Mouse (Mus musculus) left cerebral cortex, postnatal 10 days (tissue): ENCODE data around the gene Npy2r. TPM values are rescaled to one million over a fixed set of nuclear protein-coding genes. Genes with fewer than 3 reads are reported as not detected.

Source experiments
- DNase-seq, 2 experiments: peaks; one replicate each; pipeline ENCODE4 v3.0.0; 2021 to 2022; ENCODE audit warnings: low spot score in 2 of 2, mixed read lengths in 1 of 2; ENCODE audit errors: extremely low spot score in 1 of 2
- intact Hi-C: fragments of 180-260 bp; cut with DNase I; formaldehyde crosslinking; loops from one replicate; pipeline ENCODE4 v1.15.1; 2025
- total RNA-seq, 2 experiments: library from RNA; stranded (reverse); gene quantifications; 2 replicates each; pipeline ENCODE4 v1.2.3; 2021

The Npy2r gene
- 1 to 10 TPM; 4.4 to 6.0 TPM for total RNA-seq

DNA sequence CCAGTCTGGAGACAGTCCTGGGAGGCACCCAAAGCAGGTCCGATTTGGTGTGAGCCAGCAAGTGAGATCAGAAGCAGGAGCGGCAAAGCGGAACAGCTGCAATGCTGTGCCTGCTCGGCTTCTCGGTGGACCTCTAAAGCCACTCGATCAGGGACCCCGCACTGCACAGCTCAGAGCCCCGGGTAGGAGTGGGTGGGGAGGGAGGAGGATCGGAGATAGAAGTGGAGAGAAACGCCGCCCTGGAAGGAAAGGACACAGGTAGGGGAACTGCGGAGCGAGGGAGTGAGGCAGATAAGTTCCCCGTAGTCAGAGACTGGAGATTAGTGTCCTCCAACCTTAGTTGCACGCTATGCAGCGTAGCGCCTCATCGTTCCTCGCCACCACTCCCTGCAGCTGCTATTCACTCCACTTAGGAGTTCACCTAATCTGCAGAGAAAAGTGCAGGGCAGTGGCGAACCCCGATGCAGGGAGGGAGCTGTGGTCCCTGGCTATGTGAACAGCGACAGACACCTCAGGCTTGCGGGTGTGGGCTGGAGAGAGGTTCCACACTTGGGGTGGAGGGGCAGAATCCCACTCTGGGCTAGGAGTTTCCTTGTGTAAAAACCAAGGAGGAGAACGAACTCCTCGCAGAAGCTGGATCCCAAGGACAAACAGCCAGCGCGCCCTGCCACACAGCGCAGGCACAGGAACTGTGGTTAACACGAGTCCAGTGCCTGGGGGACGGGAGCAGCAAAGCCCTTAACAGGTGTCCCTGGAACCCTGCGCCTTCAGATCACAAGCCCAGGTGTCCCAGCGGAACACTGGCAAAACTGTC is at the start of gene Npy2r:
Gene Npy2r, minus strand, starts transcription at position 177 of the 814 bp plus-strand sequence.
- intact Hi-C loops: loop anchor here (10.0 kb wide), 1 partner anchor 307 kb away; no protein-coding TSS in a partner anchor

DNA sequence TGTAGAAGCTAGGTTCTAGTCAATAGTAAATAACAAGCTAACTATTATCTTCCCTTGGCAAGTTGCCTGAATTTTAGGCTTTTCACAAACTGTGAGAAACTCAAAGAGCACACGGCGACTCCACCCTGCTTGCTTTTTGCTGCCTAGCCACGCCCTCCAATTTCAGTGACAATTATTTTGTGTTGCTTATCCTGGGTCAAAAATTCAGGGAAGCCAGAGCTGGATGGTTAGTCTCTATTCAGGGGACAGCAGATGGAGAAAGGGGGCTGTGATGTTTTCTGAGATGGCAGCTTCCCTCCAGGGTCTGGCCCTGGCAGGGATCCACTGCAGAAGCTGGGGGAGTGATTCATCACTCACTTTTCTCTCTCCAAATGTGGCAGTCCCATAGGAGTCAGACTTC is 9.9 kb upstream of the Npy2r start:
- DNase-seq: peak in 1 of 2 experiments; percentile 31
- intact Hi-C loops: no loop called here

More for the DNA sequence above, at the start of gene Npy2r:
- DNase-seq: peak in 1 of 2 experiments; percentile 27

DNA sequence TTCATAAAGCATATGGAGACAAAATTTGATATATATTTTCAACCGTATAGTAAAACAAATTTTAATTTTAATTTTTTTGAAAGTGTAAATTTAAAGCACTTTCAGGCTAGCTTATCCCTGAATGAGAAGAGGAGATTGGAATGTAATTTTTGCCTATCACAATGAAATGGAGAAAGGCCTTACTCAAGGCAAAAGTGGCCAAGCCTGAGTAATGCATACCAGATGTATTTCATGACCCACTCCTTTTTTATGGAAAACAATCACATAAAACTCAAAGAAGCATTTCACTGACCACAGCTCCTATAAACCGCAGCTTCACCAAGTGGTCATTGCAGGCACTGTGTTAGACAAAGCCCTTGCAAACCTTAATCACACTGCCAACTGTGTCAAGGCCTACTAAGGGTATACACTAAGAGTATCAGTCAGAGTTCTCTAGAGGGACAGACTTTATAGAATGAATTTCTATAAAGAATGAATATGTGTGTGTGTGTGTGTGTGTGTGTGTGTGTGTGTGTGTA is 8.5 kb upstream of the Npy2r start:
- intact Hi-C loops: no loop called here
- DNase-seq: no peak

DNA sequence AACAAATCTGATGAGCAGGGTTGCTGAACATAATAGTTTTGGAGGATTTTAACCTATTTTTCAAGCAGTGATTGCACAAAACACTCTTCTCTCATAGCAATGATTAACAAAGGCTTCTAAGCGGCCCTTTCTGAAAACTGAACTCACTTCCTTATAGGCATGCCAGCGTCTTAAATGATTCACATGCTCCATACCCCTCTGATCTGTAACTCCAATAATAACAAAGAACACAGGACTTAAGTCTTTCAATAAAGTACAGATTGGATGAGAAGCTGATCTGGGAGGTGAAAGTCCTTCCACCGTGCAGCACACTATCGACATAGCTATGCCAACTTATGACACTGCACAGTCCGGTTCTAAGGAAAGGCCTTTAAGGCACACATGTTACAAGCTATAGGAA is 2.0 kb upstream of the Npy2r start:
- intact Hi-C loops: loop anchor here (10.0 kb wide), 1 partner anchor 305 kb away; no protein-coding TSS in a partner anchor
- no peak for DNase-seq

DNA sequence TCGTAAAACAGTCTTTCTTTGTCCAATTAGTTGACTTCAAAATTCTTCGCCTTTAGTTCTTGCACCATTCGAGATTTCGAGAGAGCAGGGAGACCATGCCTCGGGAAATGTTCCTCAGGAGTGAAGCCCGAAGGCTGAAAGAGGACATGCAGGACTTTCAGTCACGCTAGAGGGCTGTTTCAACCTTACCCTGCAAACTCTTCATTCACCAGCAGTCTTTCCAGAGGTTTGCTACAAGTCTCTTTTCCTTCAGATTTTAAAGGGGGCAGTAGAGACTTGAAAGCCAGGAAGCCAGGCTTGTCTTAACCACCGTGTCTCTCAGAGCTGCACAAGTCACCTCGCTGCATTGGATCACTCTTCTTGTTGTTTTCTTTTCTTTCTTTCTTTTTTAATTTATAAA is 869 bp upstream of the Npy2r start:
- no peak for DNase-seq
- intact Hi-C loops: loop anchor here (10.0 kb wide), 1 partner anchor 306 kb away; no protein-coding TSS in a partner anchor

DNA sequence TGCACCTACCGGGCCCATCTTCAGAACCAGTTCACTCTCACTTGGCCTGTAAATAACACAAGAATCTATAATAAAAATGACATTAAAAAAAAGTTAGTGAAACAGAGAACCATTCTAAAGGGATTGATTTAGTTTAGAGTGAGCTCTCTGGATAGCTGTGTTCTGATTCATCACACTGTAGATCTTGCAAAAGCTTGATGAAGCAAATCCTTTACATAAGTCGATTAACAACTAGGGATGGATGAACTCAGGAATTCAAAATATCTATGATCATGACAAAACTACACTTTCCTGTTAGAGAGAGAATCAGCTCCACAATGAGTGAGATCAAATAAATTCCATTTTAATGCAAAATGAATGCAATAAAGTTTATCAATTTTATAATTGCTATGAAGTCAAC is 6.4 kb downstream of the Npy2r start:
- DNase-seq: no peak
- intact Hi-C loops: loop anchor here (10.0 kb wide), 1 partner anchor 313 kb away; no protein-coding TSS in a partner anchor

DNA sequence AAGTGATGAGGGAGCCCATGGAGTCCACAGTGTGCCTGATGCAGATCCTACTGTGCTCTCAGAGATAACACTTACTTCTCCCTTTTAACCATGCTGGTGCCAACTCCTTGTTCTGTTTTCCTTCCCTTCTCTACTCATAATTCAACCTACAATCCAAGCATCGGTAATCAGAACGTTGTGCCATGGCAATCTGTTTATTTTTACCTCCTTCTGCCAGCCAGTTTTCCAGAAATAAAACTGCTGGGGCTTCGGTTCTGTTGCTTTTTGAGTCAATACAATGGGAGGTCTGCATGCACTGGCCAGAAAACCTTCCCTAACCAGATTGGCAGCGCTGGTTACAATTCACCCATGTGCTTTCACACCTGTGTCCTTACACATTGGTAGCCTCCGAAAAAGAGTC is 7.9 kb downstream of the Npy2r start:
- intact Hi-C loops: loop anchor here (10.0 kb wide), 1 partner anchor 315 kb away; no protein-coding TSS in a partner anchor
- DNase-seq: no peak

DNA sequence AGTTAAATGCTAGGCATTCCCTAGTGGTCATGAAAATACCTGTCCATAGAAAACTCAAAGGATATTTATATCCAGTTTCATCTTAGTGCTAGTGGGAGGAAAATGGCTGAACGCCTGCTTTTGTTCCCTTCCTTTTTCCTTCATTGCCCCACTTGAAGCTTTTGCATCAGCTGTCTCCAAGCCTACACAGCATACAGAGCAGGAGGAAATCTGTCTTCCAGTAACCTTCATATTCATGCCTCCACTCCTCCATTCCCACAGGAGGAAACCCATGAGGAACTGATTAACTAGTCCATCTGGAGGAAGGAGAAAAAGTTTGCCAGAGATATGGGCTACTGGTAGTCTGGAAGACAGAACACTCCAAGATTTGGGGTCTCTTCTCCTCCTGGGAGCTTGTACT is 23.1 kb downstream of the Npy2r start:
- intact Hi-C loops: no loop called here
- DNase-seq: no peak

DNA sequence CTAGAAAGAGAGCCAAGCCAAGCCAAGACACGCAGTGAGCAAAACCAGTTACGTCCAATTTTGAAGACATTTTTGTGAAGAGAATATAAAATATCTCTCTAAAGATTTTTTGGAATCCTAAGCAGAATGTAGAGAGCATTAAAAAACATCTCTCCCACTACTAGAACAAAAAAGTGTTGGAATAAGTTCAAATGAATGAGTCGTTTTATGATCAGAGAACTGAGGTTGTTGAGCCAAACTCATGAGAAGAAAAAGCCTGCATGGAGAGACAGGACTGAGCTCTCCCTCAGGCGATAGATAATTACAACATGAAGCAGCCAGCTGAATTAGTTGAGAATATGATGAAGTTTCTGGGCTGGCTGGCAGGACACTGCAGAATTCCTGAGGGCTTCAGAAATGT is 49.9 kb downstream of the Npy2r start:
- no peak for DNase-seq
- intact Hi-C loops: no loop called here

Other genes with a start within 250 kb of the Npy2r start
- 100 to 1,000 TPM; 133 to 144 TPM for gene Map9, start 190.0 kb downstream of the Npy2r start, total RNA-seq